Mouse (Mus musculus) stomach, postnatal 0 days (tissue): ENCODE results near the gene Kcnt2.

Experiments used
- CTCF ChIP-seq: IDR thresholded peaks from 2 replicates; pipeline ENCODE4 v1.5.1; 2016; ENCODE audit warnings: antibody characterized with exemption, low read depth, mild to moderate bottlenecking, moderate library complexity
- EP300 ChIP-seq: optimal IDR thresholded peaks from 2 replicates; pipeline ENCODE3; 2016; ENCODE audit warnings: antibody characterized with exemption

DNA sequence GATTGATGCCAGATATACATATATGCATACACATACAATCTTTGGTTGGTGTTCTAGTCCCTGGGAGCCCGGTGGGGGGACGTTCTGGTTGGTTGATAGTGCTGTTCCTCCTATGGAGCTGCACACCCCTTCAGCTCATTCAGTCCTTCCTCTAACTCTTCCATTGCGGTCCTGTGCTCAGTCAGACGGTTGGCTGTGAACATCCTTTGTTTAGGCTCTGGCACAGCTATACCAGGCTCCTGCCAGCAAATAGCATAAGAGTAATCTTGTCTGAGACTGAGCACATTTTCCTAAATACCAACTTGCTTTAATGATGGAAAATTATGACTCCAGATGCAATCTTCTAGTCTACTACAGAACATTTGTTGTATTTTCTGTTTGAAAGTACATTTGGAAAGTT lies 222.4 kb downstream of the Kcnt2 start:
- TF ChIP-seq CTCF (no peak), EP300 (no peak)
